Mouse (Mus musculus): ENCODE data around the gene Tex22. TPM values are rescaled to one million over a fixed set of nuclear protein-coding genes. Genes with fewer than 3 reads are reported as not detected.

The Tex22 gene
- polyA plus RNA-seq, 1 experiment: 1.3 TPM

GRCm38 (mm10) chr12:113046861-113047260, 27.4 kb upstream of the Tex22 start:
- H3K27ac ChIP-seq (ENCODE audit: control insufficient read depth, insufficient read depth, low read depth, low read length, poor library complexity): no peak overlapping the region
- TF ChIP-seq POLR2A (IDR thresholded peaks at IDR 0.05; ENCODE audit: borderline replicate concordance, control insufficient read depth, low read depth, low read length): no peak
- TF ChIP-seq CTCF (IDR thresholded peaks at IDR 0.05; ENCODE audit: control insufficient read depth, insufficient read depth, low read length): no peak

DNA sequence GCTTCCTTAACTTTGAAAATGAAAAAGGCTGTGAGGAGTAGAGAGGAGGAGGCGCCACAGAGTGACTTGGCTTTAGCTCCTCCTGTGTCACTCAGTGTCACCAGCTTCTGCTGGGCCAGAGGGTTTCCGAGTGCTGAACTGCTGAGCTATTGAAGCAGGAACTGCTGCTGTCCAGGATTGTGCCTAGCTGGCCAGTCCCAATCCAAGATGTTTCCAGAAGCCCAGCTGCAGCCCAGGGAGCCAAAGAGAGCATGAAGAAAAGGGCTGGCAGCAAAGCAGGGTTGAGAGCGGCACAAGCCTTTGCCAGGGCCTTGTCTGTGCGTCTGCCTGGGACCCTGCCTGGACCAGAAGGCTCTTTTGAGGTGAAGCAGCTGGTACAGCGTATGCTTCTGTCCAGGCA, 26.2 kb upstream of the Tex22 start:
- no peak for TF ChIP-seq POLR2A (IDR thresholded peaks at IDR 0.05; ENCODE audit: borderline replicate concordance, control insufficient read depth, low read depth, low read length)
- H3K4me1 ChIP-seq (ENCODE audit: control insufficient read depth, insufficient read depth, low read length): peaks cover 4% of the 10 kb centered on the region; the same call in 1 of the 2 replicates
- H3K27ac ChIP-seq (ENCODE audit: control insufficient read depth, insufficient read depth, low read depth, low read length, poor library complexity): no peak overlapping the region
- H3K4me3 ChIP-seq (replicated peaks; ENCODE audit: control insufficient read depth, low read depth, low read length): no peak overlapping the region
- WGBS: 90% methylated on average over 5 of the region's 5 CpGs

More at GRCm38 (mm10) chr12:113046861-113047260, 27.4 kb upstream of the Tex22 start:
- no peak overlapping the region for H3K4me3 ChIP-seq (replicated peaks; ENCODE audit: control insufficient read depth, low read depth, low read length)
- H3K4me1 ChIP-seq (ENCODE audit: control insufficient read depth, insufficient read depth, low read length): peaks cover 4% of the 10 kb centered on the region; the same call in 1 of the 2 replicates
- WGBS: 11% methylated on average over 15 of the region's 15 CpGs

GRCm38 (mm10) chr12:113049836-113050235, 24.5 kb upstream of the Tex22 start:
- TF ChIP-seq POLR2A (IDR thresholded peaks at IDR 0.05; ENCODE audit: borderline replicate concordance, control insufficient read depth, low read depth, low read length) (no peak), CTCF (IDR thresholded peaks at IDR 0.05; ENCODE audit: control insufficient read depth, insufficient read depth, low read length) (no peak)
- Histone ChIP-seq H3K27ac (ENCODE audit: control insufficient read depth, insufficient read depth, low read depth, low read length, poor library complexity) (0 out of 2 replicates have a peak overlapping the region, but pooled peaks have one; percentile 11), H3K4me1 (ENCODE audit: control insufficient read depth, insufficient read depth, low read length) (peaks cover 2% of the 10 kb centered on the region; the same call in 1 of the 2 replicates), H3K4me3 (replicated peaks; ENCODE audit: control insufficient read depth, low read depth, low read length) (no peak overlapping the region)
- WGBS: 30% methylated on average over 9 of the region's 9 CpGs

DNA sequence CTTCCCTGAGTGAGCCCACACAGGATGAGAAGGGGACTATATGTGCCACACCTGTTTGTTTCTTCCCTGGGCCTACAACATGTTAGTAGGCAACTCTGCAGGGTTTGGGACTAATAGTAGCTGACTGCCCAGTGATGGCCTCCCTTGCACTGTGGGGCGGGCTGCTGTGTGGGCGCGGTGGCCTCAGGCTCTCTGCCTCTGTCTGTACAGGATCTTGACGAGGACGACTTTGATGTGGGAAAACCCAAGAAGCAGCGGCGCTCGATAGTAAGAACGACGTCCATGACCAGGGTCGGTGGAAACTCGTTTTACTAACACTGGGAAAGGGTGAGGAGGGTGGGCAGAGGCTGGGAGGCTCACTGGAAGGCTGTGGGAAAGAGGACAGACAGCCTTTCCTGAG, 23.6 kb upstream of the Tex22 start:
- H3K27ac ChIP-seq (ENCODE audit: control insufficient read depth, insufficient read depth, low read depth, low read length, poor library complexity): no peak overlapping the region
- TF ChIP-seq POLR2A (IDR thresholded peaks at IDR 0.05; ENCODE audit: borderline replicate concordance, control insufficient read depth, low read depth, low read length) (no peak), CTCF (IDR thresholded peaks at IDR 0.05; ENCODE audit: control insufficient read depth, insufficient read depth, low read length) (no peak)
- no peaks in the 10 kb centered on the region; the same call in 1 of the 2 replicates for H3K4me1 ChIP-seq (ENCODE audit: control insufficient read depth, insufficient read depth, low read length)
- WGBS: 87% methylated on average over 12 of the region's 12 CpGs
- H3K4me3 ChIP-seq (replicated peaks; ENCODE audit: control insufficient read depth, low read depth, low read length): no peak overlapping the region

- 89% methylated on average over 9 of the region's 9 CpGs for WGBS
- no peak overlapping the region for H3K4me3 ChIP-seq (replicated peaks; ENCODE audit: control insufficient read depth, low read depth, low read length)
- TF ChIP-seq POLR2A (IDR thresholded peaks at IDR 0.05; ENCODE audit: borderline replicate concordance, control insufficient read depth, low read depth, low read length) (no peak), CTCF (IDR thresholded peaks at IDR 0.05; ENCODE audit: control insufficient read depth, insufficient read depth, low read length) (no peak)
- no peak overlapping the region for H3K27ac ChIP-seq (ENCODE audit: control insufficient read depth, insufficient read depth, low read depth, low read length, poor library complexity)
- H3K4me1 ChIP-seq (ENCODE audit: control insufficient read depth, insufficient read depth, low read length): no peaks in the 10 kb centered on the region; the same call in 1 of the 2 replicates
Measured at GRCm38 (mm10) chr12:113051628-113052403, 22.5 kb upstream of the Tex22 start.

- Histone ChIP-seq H3K27ac (ENCODE audit: control insufficient read depth, insufficient read depth, low read depth, low read length, poor library complexity) (no peak overlapping the region), H3K4me1 (ENCODE audit: control insufficient read depth, insufficient read depth, low read length) (no peaks in the 10 kb centered on the region), H3K4me3 (replicated peaks; ENCODE audit: control insufficient read depth, low read depth, low read length) (no peak overlapping the region)
- 82% methylated on average over 8 of the region's 8 CpGs for WGBS
- TF ChIP-seq CTCF (IDR thresholded peaks at IDR 0.05; ENCODE audit: control insufficient read depth, insufficient read depth, low read length): no peak
- TF ChIP-seq POLR2A (IDR thresholded peaks at IDR 0.05; ENCODE audit: borderline replicate concordance, control insufficient read depth, low read depth, low read length): no peak
Measured at GRCm38 (mm10) chr12:113056089-113056488, 18.2 kb upstream of the Tex22 start.

DNA sequence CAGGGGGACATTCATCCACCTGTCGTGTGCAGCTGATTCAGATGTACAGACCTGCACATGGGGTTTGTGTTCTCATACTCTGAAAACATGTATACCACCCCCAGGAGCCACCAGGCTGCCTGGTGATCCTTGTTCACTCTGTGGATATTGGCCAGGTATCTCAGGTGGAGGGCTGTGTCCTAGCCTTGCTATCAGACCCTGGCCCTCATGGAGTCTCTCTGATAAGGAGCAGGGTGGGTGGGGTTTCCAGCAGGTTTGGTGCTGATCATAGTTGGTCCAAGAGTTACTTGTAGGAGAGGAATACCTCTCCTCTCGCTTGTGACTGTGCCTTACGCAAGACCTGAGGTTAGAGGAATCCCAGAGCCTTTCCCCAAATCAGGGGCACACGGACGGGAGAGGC, 14.1 kb upstream of the Tex22 start:
- Histone ChIP-seq H3K27ac (ENCODE audit: control insufficient read depth, insufficient read depth, low read depth, low read length, poor library complexity) (no peak overlapping the region), H3K4me1 (ENCODE audit: control insufficient read depth, insufficient read depth, low read length) (no peaks in the 10 kb centered on the region), H3K4me3 (replicated peaks; ENCODE audit: control insufficient read depth, low read depth, low read length) (no peak overlapping the region)
- TF ChIP-seq CTCF (IDR thresholded peaks at IDR 0.05; ENCODE audit: control insufficient read depth, insufficient read depth, low read length) (no peak), POLR2A (IDR thresholded peaks at IDR 0.05; ENCODE audit: borderline replicate concordance, control insufficient read depth, low read depth, low read length) (no peak)
- WGBS: 59% methylated on average over 5 of the region's 5 CpGs

GRCm38 (mm10) chr12:113061606-113062005, 12.7 kb upstream of the Tex22 start:
- H3K4me1 ChIP-seq (ENCODE audit: control insufficient read depth, insufficient read depth, low read length): no peaks in the 10 kb centered on the region
- WGBS: 86% methylated on average over 9 of the region's 9 CpGs

More at GRCm38 (mm10) chr12:113061606-113062005, 12.7 kb upstream of the Tex22 start:
- Histone ChIP-seq H3K27ac (ENCODE audit: control insufficient read depth, insufficient read depth, low read depth, low read length, poor library complexity) (no peak overlapping the region), H3K4me3 (replicated peaks; ENCODE audit: control insufficient read depth, low read depth, low read length) (no peak overlapping the region)
- TF ChIP-seq CTCF (IDR thresholded peaks at IDR 0.05; ENCODE audit: control insufficient read depth, insufficient read depth, low read length) (no peak), POLR2A (IDR thresholded peaks at IDR 0.05; ENCODE audit: borderline replicate concordance, control insufficient read depth, low read depth, low read length) (no peak)
